ENCODE assay signal across 18 mouse cellular contexts in the genomic region with DNA sequence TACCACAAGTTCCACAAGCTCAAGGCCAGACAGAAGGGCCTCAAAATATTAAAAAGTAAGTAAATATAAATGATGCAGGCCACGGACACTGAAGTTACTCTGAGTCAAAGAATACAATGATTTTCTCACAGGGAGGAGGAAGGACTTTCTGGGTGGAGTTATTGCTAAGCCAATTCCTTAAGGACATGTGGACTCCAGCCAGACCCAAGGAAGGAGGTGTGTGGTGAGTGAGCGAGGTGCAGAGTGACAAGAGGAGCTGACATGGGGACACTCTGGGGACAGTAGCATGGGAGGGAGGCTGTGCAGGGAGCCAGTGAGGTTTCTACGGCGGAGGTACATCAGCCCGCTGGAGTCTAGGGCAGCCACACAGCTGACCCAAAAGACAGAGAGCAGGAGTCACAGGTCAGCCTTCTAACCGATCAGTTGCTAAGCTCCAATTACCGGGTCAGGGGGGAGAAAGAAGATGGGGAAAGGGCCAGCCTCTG. TPM values are rescaled to one million over a fixed set of nuclear protein-coding genes. Genes with fewer than 3 reads are reported as not detected.
A peak's percentile ranks its signal among the peaks of the same experiment; 100 is the strongest.
DNase-seq lines count a peak whose midpoint lies in the region; ATAC-seq and TF ChIP-seq lines count a peak whose summit lies in the region.
"Had no signal": no experiment of that assay in that cellular context is flagged by ENCODE, and none has a peak within 500 bp of the region (broad histone marks: within the 10 kb centered on the region; RNA-seq: fewer than 3 reads in every experiment).

No protein-coding gene starts in this region.

- H3K9me3 ChIP-seq in embryonic facial prominence, embryonic 13.5 days, result no peaks in the 10 kb centered on the region
- no peaks in the 10 kb centered on the region for H3K9me3 ChIP-seq in embryonic facial prominence, embryonic 10.5 days
- no peaks in the 10 kb centered on the region for H3K9me3 ChIP-seq in limb, embryonic 13.5 days
- no peaks in the 10 kb centered on the region for H3K9me3 ChIP-seq in limb, embryonic 10.5 days (replicated peaks)
- no peaks in the 10 kb centered on the region for H3K9me3 ChIP-seq in E14TG2a.4 (ENCODE audit: low read length)
- H3K9me3 ChIP-seq in stomach, embryonic 16.5 days (replicated peaks; ENCODE audit: control insufficient read depth, low read length), result no peaks in the 10 kb centered on the region
- H3K9me3 ChIP-seq in forebrain, embryonic 16.5 days (ENCODE audit: control insufficient read depth, low read length), result no peaks in the 10 kb centered on the region
- H3K9me3 ChIP-seq: forebrain, embryonic 15.5 days; heart, embryonic 10.5 days had no signal

- H3K4me3 ChIP-seq in embryonic facial prominence, embryonic 13.5 days, result no peak overlapping the region
- H3K4me3 ChIP-seq in embryonic facial prominence, embryonic 10.5 days, result no peak overlapping the region
- no peak overlapping the region for H3K4me3 ChIP-seq in limb, embryonic 13.5 days
- H3K4me3 ChIP-seq in limb, embryonic 10.5 days, result no peak overlapping the region
- H3K4me3 ChIP-seq in E14TG2a.4 (replicated peaks; ENCODE audit: low read length), result 0 out of 2 replicates have a peak overlapping the region, but pooled peaks have one; percentile 17
- H3K4me3 ChIP-seq in stomach, embryonic 16.5 days (replicated peaks; ENCODE audit: low read length), result no peak overlapping the region
- no peak overlapping the region for H3K4me3 ChIP-seq in forebrain, embryonic 16.5 days (replicated peaks; ENCODE audit: low read length)
- H3K4me3 ChIP-seq: forebrain, embryonic 15.5 days; heart, embryonic 10.5 days had no signal

- no peak overlapping the region for H3K4me2 ChIP-seq in embryonic facial prominence, embryonic 13.5 days
- no peak overlapping the region for H3K4me2 ChIP-seq in limb, embryonic 13.5 days (replicated peaks)
- H3K4me2 ChIP-seq in stomach, embryonic 16.5 days (ENCODE audit: low read depth, low read length), result no peak overlapping the region
- H3K4me2 ChIP-seq in forebrain, embryonic 16.5 days (ENCODE audit: low read length), result no peak overlapping the region
- H3K4me2 ChIP-seq: forebrain, embryonic 15.5 days; hindbrain, embryonic 14.5 days had no signal

- peaks cover 23% of the 10 kb centered on the region for H3K4me1 ChIP-seq in embryonic facial prominence, embryonic 13.5 days
- H3K4me1 ChIP-seq in embryonic facial prominence, embryonic 10.5 days, result peaks cover 66% of the 10 kb centered on the region
- H3K4me1 ChIP-seq in limb, embryonic 13.5 days, result peaks cover 36% of the 10 kb centered on the region
- peaks cover 71% of the 10 kb centered on the region for H3K4me1 ChIP-seq in limb, embryonic 10.5 days
- peaks cover 67% of the 10 kb centered on the region for H3K4me1 ChIP-seq in E14TG2a.4 (replicated peaks; ENCODE audit: low read depth, low read length)
- peaks cover 29% of the 10 kb centered on the region for H3K4me1 ChIP-seq in stomach, embryonic 16.5 days (ENCODE audit: control insufficient read depth, insufficient read depth, low read length)
- peaks cover 19% of the 10 kb centered on the region for H3K4me1 ChIP-seq in forebrain, embryonic 16.5 days (replicated peaks; ENCODE audit: control insufficient read depth, insufficient read depth, low read length)

- DNase-seq in embryonic facial prominence, embryonic 10.5 days (ENCODE audit: low spot score), result no peak
- DNase-seq in limb, embryonic 10.5 days (ENCODE audit: low spot score), result no peak
- DNase-seq: adrenal gland, postnatal 14 days; B cell, adult 2 months; cerebellum, adult 18-20 months; cerebellum, postnatal 10 days; gastrocnemius, postnatal 25 days; heart, postnatal 10 days; heart, postnatal 4 days had no signal

- no peak overlapping the region for H3K27ac ChIP-seq in embryonic facial prominence, embryonic 13.5 days
- H3K27ac ChIP-seq in embryonic facial prominence, embryonic 10.5 days (replicated peaks), result no peak overlapping the region
- no peak overlapping the region for H3K27ac ChIP-seq in limb, embryonic 13.5 days
- H3K27ac ChIP-seq in limb, embryonic 10.5 days, result no peak overlapping the region
- peak overlapping the region; percentile 65; the same call in 1 of the 2 replicates for H3K27ac ChIP-seq in stomach, embryonic 16.5 days (ENCODE audit: low read length)
- no peak overlapping the region for H3K27ac ChIP-seq in forebrain, embryonic 16.5 days (ENCODE audit: low read length)
- H3K27ac ChIP-seq: forebrain, embryonic 15.5 days; heart, embryonic 10.5 days; hindbrain, embryonic 14.5 days had no signal

- TF ChIP-seq CTCF in E14TG2a.4 (conservative IDR thresholded peaks at IDR 0.05; ENCODE audit: low read length), result no peak

- H3K9ac ChIP-seq in embryonic facial prominence, embryonic 13.5 days, result peak overlapping the region; percentile 46; the same call in 1 of the 2 replicates
- H3K9ac ChIP-seq in limb, embryonic 13.5 days, result peak overlapping the region; percentile 13; the same call in 1 of the 2 replicates
- H3K9ac ChIP-seq in stomach, embryonic 16.5 days (ENCODE audit: low read length), result peak overlapping the region; percentile 1; the same call in 1 of the 2 replicates
- H3K9ac ChIP-seq in forebrain, embryonic 16.5 days (replicated peaks; ENCODE audit: low read depth, low read length), result no peak overlapping the region
- H3K9ac ChIP-seq: forebrain, embryonic 15.5 days; hindbrain, embryonic 14.5 days had no signal

- WGBS in embryonic facial prominence, embryonic 13.5 days, result 54% methylated on average over 7 of the region's 7 CpGs
- 58% methylated on average over 7 of the region's 7 CpGs for WGBS in embryonic facial prominence, embryonic 10.5 days
- WGBS in limb, embryonic 13.5 days, result 63% methylated on average over 7 of the region's 7 CpGs
- WGBS in limb, embryonic 10.5 days, result 62% methylated on average over 7 of the region's 7 CpGs
- 66% methylated on average over 7 of the region's 7 CpGs for WGBS in stomach, embryonic 16.5 days
- WGBS in forebrain, embryonic 16.5 days, result 79% methylated on average over 7 of the region's 7 CpGs

- ATAC-seq in embryonic facial prominence, embryonic 13.5 days (ENCODE audit: insufficient number of reproducible peaks, insufficient read depth, low FRiP score, low TSS enrichment, low read depth), result no peak
- ATAC-seq in limb, embryonic 13.5 days (ENCODE audit: low FRiP score, low read depth), result no peak
- no peak for ATAC-seq in stomach, embryonic 16.5 days (ENCODE audit: insufficient read depth, low FRiP score)
- no peak for ATAC-seq in forebrain, embryonic 16.5 days
- ATAC-seq: CD4-positive, CD25-positive, alpha-beta regulatory T cell, adult 4 months; forebrain, embryonic 15.5 days had no signal

- H3K36me3 ChIP-seq in embryonic facial prominence, embryonic 13.5 days, result no peaks in the 10 kb centered on the region
- no peaks in the 10 kb centered on the region for H3K36me3 ChIP-seq in embryonic facial prominence, embryonic 10.5 days (replicated peaks)
- no peaks in the 10 kb centered on the region for H3K36me3 ChIP-seq in limb, embryonic 13.5 days
- no peaks in the 10 kb centered on the region for H3K36me3 ChIP-seq in limb, embryonic 10.5 days
- H3K36me3 ChIP-seq in E14TG2a.4 (ENCODE audit: insufficient read depth, low read length), result 0 out of 2 replicates have a peak, but pooled peaks cover 10% of the 10 kb centered on the region
- H3K36me3 ChIP-seq in stomach, embryonic 16.5 days (ENCODE audit: control insufficient read depth, insufficient read depth, low read length), result no peaks in the 10 kb centered on the region
- H3K36me3 ChIP-seq in forebrain, embryonic 16.5 days (ENCODE audit: control insufficient read depth, insufficient read depth), result no peaks in the 10 kb centered on the region
- H3K36me3 ChIP-seq: forebrain, embryonic 15.5 days; heart, embryonic 10.5 days had no signal

- H3K27me3 ChIP-seq in embryonic facial prominence, embryonic 13.5 days, result no peaks in the 10 kb centered on the region
- peaks cover 17% of the 10 kb centered on the region for H3K27me3 ChIP-seq in embryonic facial prominence, embryonic 10.5 days (replicated peaks; ENCODE audit: low read depth, poor library complexity, severe bottlenecking)
- H3K27me3 ChIP-seq in limb, embryonic 13.5 days, result no peaks in the 10 kb centered on the region
- peaks cover 17% of the 10 kb centered on the region for H3K27me3 ChIP-seq in limb, embryonic 10.5 days (ENCODE audit: low read depth, poor library complexity, severe bottlenecking)
- no peaks in the 10 kb centered on the region for H3K27me3 ChIP-seq in E14TG2a.4 (ENCODE audit: insufficient read depth, low read length)
- no peaks in the 10 kb centered on the region for H3K27me3 ChIP-seq in stomach, embryonic 16.5 days (ENCODE audit: control insufficient read depth, insufficient read depth, low read length)
- no peaks in the 10 kb centered on the region; the same call in 1 of the 2 replicates for H3K27me3 ChIP-seq in forebrain, embryonic 16.5 days (replicated peaks; ENCODE audit: control insufficient read depth, insufficient read depth, low read length)

RNA-seq across cellular contexts. Expression of gene Gltp, which starts 4.0 kb away (rescaled TPM):
- polyA plus RNA-seq in embryonic facial prominence, embryonic 13.5 days (2015; fragmentation: Nextera tagmentation; extraction: Ambion mirVana), result 88.4 and 94.6 TPM in 2 replicates
- polyA plus RNA-seq in embryonic facial prominence, embryonic 10.5 days (2016; fragmentation: Nextera tagmentation; extraction: Ambion mirVana), result 75.1 and 79.0 TPM in 2 replicates
- polyA plus RNA-seq in limb, embryonic 13.5 days (2015; fragmentation: Nextera tagmentation; extraction: Ambion mirVana), result 95.1 and 97.0 TPM in 2 replicates
- polyA plus RNA-seq in limb, embryonic 10.5 days (2016; fragmentation: Nextera tagmentation; extraction: Ambion mirVana), result 65.4 and 78.6 TPM in 2 replicates
- polyA plus RNA-seq in stomach, embryonic 16.5 days (2015; fragmentation: Nextera tagmentation; extraction: Ambion mirVana), result 208 and 281 TPM in 2 replicates
- 30.8 and 32.9 TPM in 2 replicates for polyA plus RNA-seq in forebrain, embryonic 16.5 days (2015; fragmentation: Nextera tagmentation; extraction: Ambion mirVana)

RNA-seq across cellular contexts. Expression of gene Tchp, which starts 20.8 kb away (rescaled TPM):
- 19.6 and 19.8 TPM in 2 replicates for polyA plus RNA-seq in embryonic facial prominence, embryonic 13.5 days (2015; fragmentation: Nextera tagmentation; extraction: Ambion mirVana)
- polyA plus RNA-seq in embryonic facial prominence, embryonic 10.5 days (2016; fragmentation: Nextera tagmentation; extraction: Ambion mirVana), result 20.7 and 22.0 TPM in 2 replicates
- polyA plus RNA-seq in limb, embryonic 13.5 days (2015; fragmentation: Nextera tagmentation; extraction: Ambion mirVana), result 19.4 and 23.3 TPM in 2 replicates
- 18.8 and 22.0 TPM in 2 replicates for polyA plus RNA-seq in limb, embryonic 10.5 days (2016; fragmentation: Nextera tagmentation; extraction: Ambion mirVana)
- 9.3 and 9.4 TPM in 2 replicates for polyA plus RNA-seq in stomach, embryonic 16.5 days (2015; fragmentation: Nextera tagmentation; extraction: Ambion mirVana)
- polyA plus RNA-seq in forebrain, embryonic 16.5 days (2015; fragmentation: Nextera tagmentation; extraction: Ambion mirVana), result 12.7 and 16.0 TPM in 2 replicates

RNA-seq across cellular contexts. Expression of gene Trpv4, which starts 28.5 kb away (rescaled TPM):
- polyA plus RNA-seq in embryonic facial prominence, embryonic 13.5 days (2015; fragmentation: Nextera tagmentation; extraction: Ambion mirVana), result 10.8 and 13.9 TPM in 2 replicates
- 0.75 and 0.91 TPM in 2 replicates for polyA plus RNA-seq in embryonic facial prominence, embryonic 10.5 days (2016; fragmentation: Nextera tagmentation; extraction: Ambion mirVana)
- 8.4 and 11.8 TPM in 2 replicates for polyA plus RNA-seq in limb, embryonic 13.5 days (2015; fragmentation: Nextera tagmentation; extraction: Ambion mirVana)
- 0.31 TPM in 2 replicates for polyA plus RNA-seq in limb, embryonic 10.5 days (2016; fragmentation: Nextera tagmentation; extraction: Ambion mirVana)
- 2.8 and 3.7 TPM in 2 replicates for polyA plus RNA-seq in stomach, embryonic 16.5 days (2015; fragmentation: Nextera tagmentation; extraction: Ambion mirVana)
- 0.75 and 1.2 TPM in 2 replicates for polyA plus RNA-seq in forebrain, embryonic 16.5 days (2015; fragmentation: Nextera tagmentation; extraction: Ambion mirVana)
